Mouse (Mus musculus): ENCODE measurements around the gene Rundc3a.
"Not testable (repeated sequence)": the region's sequence is repeated elsewhere in the genome, so short reads cannot be mapped to it uniquely, and the experiment has no call there.

The Rundc3a gene

GRCm38 (mm10) chr11:102393238-102393634, at the start of gene Rundc3a:
Rundc3a (plus strand) TSS chr11:102393403.
- peak; percentile 78 for DNase-seq (ENCODE audit: low read depth, low spot score)

- no peak for DNase-seq (ENCODE audit: low read depth, low spot score)
Observed at GRCm38 (mm10) chr11:102344458-102344857, 48.7 kb upstream of the Rundc3a start.

GRCm38 (mm10) chr11:102346926-102347325, 46.3 kb upstream of the Rundc3a start:
- DNase-seq (ENCODE audit: low read depth, low spot score): peak; percentile 9

- no peak for DNase-seq (ENCODE audit: low read depth, low spot score)
Observed at GRCm38 (mm10) chr11:102347683-102348082, 45.5 kb upstream of the Rundc3a start.

GRCm38 (mm10) chr11:102348101-102348585, 45.1 kb upstream of the Rundc3a start:
- DNase-seq (ENCODE audit: low read depth, low spot score): no peak

- no peak for DNase-seq (ENCODE audit: low read depth, low spot score)
Observed at GRCm38 (mm10) chr11:102348771-102349170, 44.4 kb upstream of the Rundc3a start.

GRCm38 (mm10) chr11:102349189-102349954, 43.8 kb upstream of the Rundc3a start:
- DNase-seq (ENCODE audit: low read depth, low spot score): no peak

- DNase-seq (ENCODE audit: low read depth, low spot score): no peak
Observed at GRCm38 (mm10) chr11:102350416-102350815, 42.8 kb upstream of the Rundc3a start.

- DNase-seq (ENCODE audit: low read depth, low spot score): no peak
Observed at GRCm38 (mm10) chr11:102350981-102351523, 42.2 kb upstream of the Rundc3a start.

GRCm38 (mm10) chr11:102352378-102352777, 40.8 kb upstream of the Rundc3a start:
- DNase-seq (ENCODE audit: low read depth, low spot score): no peak

- no peak for DNase-seq (ENCODE audit: low read depth, low spot score)
Observed at GRCm38 (mm10) chr11:102353021-102353431, 40.2 kb upstream of the Rundc3a start.

GRCm38 (mm10) chr11:102355501-102355900, 37.7 kb upstream of the Rundc3a start:
- DNase-seq (ENCODE audit: low read depth, low spot score): no peak

GRCm38 (mm10) chr11:102356190-102356589, 37.0 kb upstream of the Rundc3a start:
- no peak for DNase-seq (ENCODE audit: low read depth, low spot score)

- no peak for DNase-seq (ENCODE audit: low read depth, low spot score)
Observed at GRCm38 (mm10) chr11:102356636-102357350, 36.4 kb upstream of the Rundc3a start.

- no peak for DNase-seq (ENCODE audit: low read depth, low spot score)
Observed at GRCm38 (mm10) chr11:102358365-102358764, 34.8 kb upstream of the Rundc3a start.

GRCm38 (mm10) chr11:102361776-102362495, 31.3 kb upstream of the Rundc3a start:
- DNase-seq (ENCODE audit: low read depth, low spot score): no peak

GRCm38 (mm10) chr11:102363623-102364022, 29.6 kb upstream of the Rundc3a start:
- peak; percentile 14 for DNase-seq (ENCODE audit: low read depth, low spot score)

GRCm38 (mm10) chr11:102364570-102365371, 28.4 kb upstream of the Rundc3a start:
- peak; percentile 35 for DNase-seq (ENCODE audit: low read depth, low spot score)

- no peak for DNase-seq (ENCODE audit: low read depth, low spot score)
Observed at GRCm38 (mm10) chr11:102365699-102366098, 27.5 kb upstream of the Rundc3a start.

- DNase-seq (ENCODE audit: low read depth, low spot score): not testable (repeated sequence)
Observed at GRCm38 (mm10) chr11:102366103-102366502, 27.1 kb upstream of the Rundc3a start, which contains the start of gene Slc4a1. Slc4a1 (minus strand) TSS chr11:102366203.

Measured in A20 (cell line).